Mouse (Mus musculus) heart, postnatal 0 days (tissue): ENCODE measurements around the gene Bcl2l2.
A peak's percentile ranks its signal among the peaks of the same experiment; 100 is the strongest.

Source experiments
- CTCF ChIP-seq: IDR thresholded peaks from 2 replicates; pipeline ENCODE4 v1.5.1; 2016; ENCODE audit warnings: antibody characterized with exemption, control low read depth, low read depth
- EP300 ChIP-seq: IDR thresholded peaks from 2 replicates; pipeline ENCODE4 v1.6.1; 2016; ENCODE audit warnings: antibody characterized with exemption, low read depth

DNA sequence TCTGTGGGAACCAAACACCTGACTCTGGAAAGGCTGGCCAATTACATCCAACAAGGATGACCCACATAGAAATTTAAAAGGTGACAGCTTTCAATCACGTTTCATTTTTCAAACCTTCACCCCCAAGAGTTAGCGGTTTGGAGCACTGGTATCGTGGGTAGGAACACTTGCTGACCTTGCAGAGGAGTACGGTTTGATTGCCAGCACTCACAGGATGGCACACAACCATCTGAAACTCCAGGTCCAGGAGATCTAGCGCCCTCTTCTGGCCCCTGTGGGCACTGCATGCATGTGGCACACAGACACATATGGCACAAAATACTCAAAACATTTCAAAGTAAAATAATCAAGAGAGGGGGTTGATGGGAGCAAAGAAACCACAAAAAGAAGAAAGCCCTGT is 16.2 kb upstream of the Bcl2l2 start:
- TF ChIP-seq CTCF (peak; percentile 10; the same call in 1 of the 2 replicates), EP300 (no peak)
